Mouse (Mus musculus): Measurements from ENCODE around the gene Agxt2.

Agxt2 gene

DNA sequence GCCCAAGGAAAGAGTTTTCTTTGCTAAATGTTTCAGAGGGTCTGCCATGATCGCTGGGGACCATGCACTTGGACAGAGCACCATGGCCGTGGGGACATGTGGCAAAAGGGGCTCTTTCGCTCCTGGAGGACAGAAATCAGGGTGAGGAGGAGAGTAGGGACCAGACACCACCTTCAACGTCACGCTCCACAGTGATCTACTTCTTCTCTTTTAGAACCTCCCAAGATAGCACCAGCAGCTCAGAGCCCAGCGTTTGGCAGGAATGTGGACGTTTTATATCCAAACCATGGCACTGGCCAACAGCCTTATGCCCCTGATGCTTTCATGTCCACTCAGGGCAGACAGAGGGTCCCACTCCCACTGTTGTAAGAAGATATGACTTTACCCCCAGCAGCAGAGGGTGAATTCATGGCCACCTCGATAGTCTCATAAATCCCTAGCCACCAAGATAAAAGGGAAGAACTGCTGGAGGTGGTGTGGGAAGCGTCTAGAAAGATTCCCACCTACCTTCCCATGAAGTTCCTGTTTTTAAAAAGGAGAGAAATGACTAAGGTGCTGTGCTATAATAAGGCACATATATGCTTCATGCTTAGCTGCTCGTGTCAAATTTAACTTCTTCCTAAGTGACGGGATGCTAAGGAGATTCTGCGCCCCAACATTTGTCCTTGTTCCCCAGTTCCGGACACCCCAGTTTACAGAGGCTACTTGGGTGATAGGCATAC, 68.4 kb downstream of the Agxt2 start:
- no peak for DNase-seq (ENCODE audit: low spot score in 2 of 2)

DNA sequence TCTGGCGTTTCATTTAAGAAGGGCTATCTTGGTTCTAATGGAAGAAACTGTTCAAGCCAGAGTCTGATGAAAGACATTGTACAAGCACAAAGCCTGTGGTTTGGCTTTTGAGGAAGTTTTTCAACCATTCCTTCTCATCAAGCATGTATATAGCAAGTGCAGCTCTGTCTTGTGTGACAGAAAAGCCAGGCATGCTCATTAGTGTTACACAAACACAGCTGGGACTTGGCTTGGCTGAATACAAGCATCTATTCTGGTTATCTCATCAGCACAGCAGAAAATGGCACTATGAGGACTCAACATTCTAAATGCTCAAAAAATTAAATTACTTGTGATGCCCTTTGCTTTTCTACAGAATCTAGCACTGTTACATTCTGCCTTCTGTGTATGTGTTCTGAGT, 78.6 kb downstream of the Agxt2 start:
- no peak for DNase-seq (ENCODE audit: low spot score in 2 of 2)

DNA sequence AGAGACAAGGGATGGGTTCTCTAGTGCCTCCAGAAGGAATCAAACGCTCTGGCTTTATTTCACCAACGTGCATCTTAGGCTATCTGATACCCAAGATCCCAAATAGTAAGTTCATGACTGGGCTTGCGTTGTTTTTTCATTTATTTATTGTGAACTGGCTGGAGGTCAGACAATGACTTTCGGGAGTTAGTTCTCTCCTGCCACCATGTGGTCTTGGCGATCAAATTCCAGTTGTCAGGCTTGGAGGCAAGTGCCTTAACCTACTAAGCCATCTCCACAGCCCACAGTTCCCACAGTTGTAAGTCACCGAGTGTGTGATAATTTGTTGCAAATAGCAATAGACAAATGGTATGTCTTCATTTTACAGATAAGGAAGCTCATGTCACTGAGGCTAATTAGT, 81.6 kb downstream of the Agxt2 start:
- DNase-seq (ENCODE audit: low spot score in 2 of 2) = no peak

DNA sequence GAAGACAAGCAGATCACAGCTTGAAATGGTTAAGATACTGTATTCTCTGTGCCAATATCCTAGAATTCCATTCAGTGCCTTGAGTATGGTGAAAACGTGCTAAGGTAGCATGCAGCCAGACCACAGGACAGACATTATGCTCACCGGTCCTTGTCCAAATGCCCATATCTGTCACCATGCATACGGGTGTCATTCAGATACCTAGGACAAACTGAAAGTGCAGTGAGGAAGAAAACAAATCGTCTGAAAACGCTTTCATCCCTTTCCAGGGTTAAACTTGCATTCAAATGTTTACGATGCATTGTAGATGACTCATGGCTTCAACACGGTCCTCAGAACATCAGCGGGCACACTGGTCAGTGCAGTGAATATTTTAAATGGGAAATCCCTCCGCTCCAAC, 83.2 kb downstream of the Agxt2 start:
- no peak for DNase-seq (ENCODE audit: low spot score in 2 of 2)

DNA sequence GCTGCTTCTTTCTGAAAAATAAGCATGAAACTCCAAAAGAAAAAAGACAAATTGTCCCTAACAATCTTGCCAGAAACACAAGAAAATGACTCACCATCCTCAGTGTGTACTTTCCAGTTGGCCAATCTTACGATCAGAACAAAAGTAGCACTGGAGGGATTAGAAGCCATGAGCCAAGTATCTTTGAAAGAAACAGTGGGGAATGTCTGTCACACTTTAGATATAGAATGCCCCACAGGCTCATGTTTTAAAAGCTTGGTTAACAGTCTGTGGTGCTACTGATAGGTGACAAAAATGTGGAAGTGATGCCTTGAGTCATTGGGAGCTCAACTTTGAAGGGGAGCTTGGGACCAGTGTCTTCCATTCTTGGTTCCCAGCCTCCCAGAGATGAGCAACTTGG, 83.9 kb downstream of the Agxt2 start:
- DNase-seq (ENCODE audit: low spot score in 2 of 2) = no peak

DNA sequence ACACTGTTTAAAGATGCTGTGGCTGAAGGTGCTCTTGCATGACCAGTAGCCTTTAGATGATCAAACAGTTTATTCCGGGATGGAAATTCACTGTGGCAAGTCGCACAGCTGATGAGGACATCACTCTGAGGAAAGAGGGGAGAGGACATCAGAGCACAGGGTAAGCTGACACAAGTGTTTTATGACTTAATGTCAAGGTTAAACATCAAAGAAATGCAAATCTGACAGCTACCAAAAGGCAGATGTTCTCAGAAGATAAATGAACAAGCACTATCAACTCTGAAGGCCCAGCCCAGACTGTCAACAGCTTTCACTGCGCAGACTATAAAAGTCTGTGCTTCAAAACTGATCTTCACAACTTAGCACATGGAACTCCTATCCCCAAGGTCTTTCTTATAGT, 88.8 kb downstream of the Agxt2 start:
- no peak for DNase-seq (ENCODE audit: low spot score in 2 of 2)

All from thymus, postnatal 10 days (tissue).